Mouse (Mus musculus) olfactory bulb, adult 2 months (tissue): ENCODE data around the gene Erg. TPM values are rescaled to one million over a fixed set of nuclear protein-coding genes. Genes with fewer than 3 reads are reported as not detected.

ENCODE experiments used
- H3K27ac ChIP-seq: fragments of 200-500 bp; 2 replicates; pipeline ENCODE4 v1.5.1; 2012; ENCODE audit warnings: low read depth, low read length; ENCODE audit not compliant: insufficient read depth
- H3K4me1 ChIP-seq: fragments of 200-500 bp; 2 replicates; pipeline ENCODE4 v1.6.1; 2012; ENCODE audit warnings: low read length; ENCODE audit not compliant: control insufficient read depth, insufficient read depth
- H3K4me3 ChIP-seq: fragments of 200-500 bp; 2 replicates; pipeline ENCODE4 v1.5.1; 2012; ENCODE audit warnings: mild to moderate bottlenecking, low read depth, low read length, moderate library complexity; ENCODE audit not compliant: insufficient read depth
- CTCF ChIP-seq: fragments of 200-500 bp; IDR thresholded peaks from 2 replicates; pipeline ENCODE4 v1.5.1; 2012; ENCODE audit warnings: low read depth, mild to moderate bottlenecking, low read length, moderate library complexity; ENCODE audit not compliant: insufficient read depth
- POLR2A ChIP-seq: fragments of 200-500 bp; IDR thresholded peaks from 2 replicates; pipeline ENCODE4 v1.6.1; 2012; ENCODE audit warnings: mild to moderate bottlenecking, low read depth, low read length, moderate library complexity; ENCODE audit not compliant: insufficient read depth
- WGBS: fragments of 180-500 bp; shearing (Covaris S2); methylation state at CpG from one replicate; pipeline ENCODE4 v1.1.7; 2018; 5-methylcytosine and 5-hydroxymethylcytosine counted together
- polyA plus RNA-seq: library from polyadenylated mRNA; stranded (reverse); fragments of >200 nt; gene quantifications from 2 replicates; pipeline ENCODE4 v1.2.4, GENCODE M21; 2012; ENCODE audit warnings: low replicate concordance; ENCODE audit not compliant: missing spikeins, insufficient read depth, insufficient read length

Erg gene
- polyA plus RNA-seq, 1 experiment = not detected

DNA sequence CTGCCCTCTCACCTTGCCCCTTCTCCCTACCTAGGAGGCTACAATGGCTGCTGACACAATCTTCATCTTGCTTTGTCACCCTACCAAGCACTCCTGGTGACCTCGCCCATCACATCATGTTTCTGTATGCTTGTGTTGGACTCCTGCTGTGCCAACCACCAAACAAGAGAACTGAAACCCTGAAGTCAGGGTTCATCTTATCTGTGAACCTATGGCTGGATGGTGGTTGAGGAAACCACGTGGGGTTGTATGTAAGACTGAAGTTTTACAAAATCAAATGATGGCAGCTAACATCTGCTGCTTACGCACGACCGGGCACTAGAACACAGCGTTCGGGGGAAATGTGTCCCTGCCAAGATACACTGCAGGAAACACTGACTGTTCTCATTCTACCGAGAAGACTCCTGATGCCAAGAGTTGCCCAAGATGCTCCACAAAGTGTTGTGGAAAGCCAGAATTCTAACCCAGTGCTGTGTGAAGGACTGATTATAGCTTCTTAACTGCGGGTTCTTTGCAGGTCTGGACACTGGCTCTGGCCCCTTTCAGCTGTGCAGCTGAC, 201.7 kb downstream of the Erg start:
- H3K4me3 ChIP-seq = no peak overlapping the region
- TF ChIP-seq POLR2A = no peak
- TF ChIP-seq CTCF = no peak
- H3K27ac ChIP-seq = no peak overlapping the region
- H3K4me1 ChIP-seq = no peaks in the 10 kb centered on the region
- 78% methylated on average over 9 of the region's 9 CpGs for WGBS

DNA sequence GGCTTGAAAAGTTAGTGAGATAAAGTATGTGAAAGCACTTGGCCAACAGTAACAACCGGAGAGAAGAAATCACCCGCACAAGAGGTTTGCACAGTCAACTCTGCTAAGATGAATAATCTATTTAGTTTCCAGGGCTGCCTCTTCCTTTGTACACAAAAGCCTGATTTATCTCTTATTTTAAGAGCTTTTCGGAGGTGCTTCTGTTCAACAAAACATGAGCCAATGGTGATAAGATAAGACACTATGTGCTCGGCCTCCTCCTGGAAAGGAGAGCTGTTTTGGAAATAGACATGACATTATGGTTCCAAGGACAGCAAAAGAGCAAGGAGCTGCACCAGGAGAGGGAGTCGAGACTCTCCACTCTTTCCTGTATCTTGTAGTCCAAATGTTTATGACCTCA, 204.1 kb downstream of the Erg start:
- 73% methylated on average over 5 of the region's 5 CpGs for WGBS
- Histone ChIP-seq H3K4me3 (no peak overlapping the region), H3K27ac (no peak overlapping the region), H3K4me1 (no peaks in the 10 kb centered on the region)
- TF ChIP-seq CTCF (no peak), POLR2A (no peak)

GRCm38 (mm10) chr16:95376834-95377233, 209.6 kb downstream of the Erg start:
- H3K4me1 ChIP-seq = peaks cover 10% of the 10 kb centered on the region
- 97% methylated on average over 7 of the region's 7 CpGs for WGBS
- no peak overlapping the region for H3K4me3 ChIP-seq
- TF ChIP-seq CTCF = no peak
- TF ChIP-seq POLR2A = no peak
- no peak overlapping the region for H3K27ac ChIP-seq

- TF ChIP-seq CTCF = no peak
- TF ChIP-seq POLR2A = no peak
- Histone ChIP-seq H3K4me3 (no peak overlapping the region), H3K4me1 (peaks cover 10% of the 10 kb centered on the region), H3K27ac (no peak overlapping the region)
- WGBS = 73% methylated on average over 11 of the region's 11 CpGs
These were observed 210.0 kb downstream of the Erg start for GRCm38 (mm10) chr16:95376364-95376763.

GRCm38 (mm10) chr16:95374646-95375045, 211.7 kb downstream of the Erg start:
- TF ChIP-seq CTCF (no peak), POLR2A (no peak)
- Histone ChIP-seq H3K4me3 (no peak overlapping the region), H3K4me1 (peaks cover 10% of the 10 kb centered on the region), H3K27ac (no peak overlapping the region)
- WGBS = 95% methylated on average over 4 of the region's 4 CpGs

DNA sequence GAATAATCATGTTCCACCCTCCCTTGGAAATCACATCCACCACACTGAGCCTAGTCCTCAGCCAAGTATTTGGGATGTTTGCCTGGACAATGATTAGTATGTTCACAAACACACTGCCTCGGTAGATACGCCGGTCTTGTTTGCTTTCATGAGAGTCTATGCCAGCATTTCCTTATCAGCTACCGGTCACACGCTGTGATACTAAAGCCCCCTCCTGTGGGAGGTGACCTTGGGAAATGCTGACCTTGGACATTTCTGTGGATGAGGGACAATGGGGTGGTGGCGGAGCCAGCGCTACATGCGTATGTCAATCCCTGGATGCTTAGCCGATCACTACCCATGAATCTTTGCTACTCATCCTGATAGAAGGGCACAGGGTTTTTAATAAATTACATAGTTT, 213.4 kb downstream of the Erg start:
- TF ChIP-seq POLR2A (no peak), CTCF (no peak)
- WGBS = 94% methylated on average over 9 of the region's 9 CpGs
- no peak overlapping the region for H3K4me3 ChIP-seq
- peaks cover 10% of the 10 kb centered on the region for H3K4me1 ChIP-seq
- no peak overlapping the region for H3K27ac ChIP-seq

GRCm38 (mm10) chr16:95371713-95372112, 214.7 kb downstream of the Erg start:
- Histone ChIP-seq H3K4me1 (peaks cover 13% of the 10 kb centered on the region), H3K27ac (no peak overlapping the region), H3K4me3 (no peak overlapping the region)
- TF ChIP-seq POLR2A (no peak), CTCF (no peak)
- 77% methylated on average over 4 of the region's 4 CpGs for WGBS

DNA sequence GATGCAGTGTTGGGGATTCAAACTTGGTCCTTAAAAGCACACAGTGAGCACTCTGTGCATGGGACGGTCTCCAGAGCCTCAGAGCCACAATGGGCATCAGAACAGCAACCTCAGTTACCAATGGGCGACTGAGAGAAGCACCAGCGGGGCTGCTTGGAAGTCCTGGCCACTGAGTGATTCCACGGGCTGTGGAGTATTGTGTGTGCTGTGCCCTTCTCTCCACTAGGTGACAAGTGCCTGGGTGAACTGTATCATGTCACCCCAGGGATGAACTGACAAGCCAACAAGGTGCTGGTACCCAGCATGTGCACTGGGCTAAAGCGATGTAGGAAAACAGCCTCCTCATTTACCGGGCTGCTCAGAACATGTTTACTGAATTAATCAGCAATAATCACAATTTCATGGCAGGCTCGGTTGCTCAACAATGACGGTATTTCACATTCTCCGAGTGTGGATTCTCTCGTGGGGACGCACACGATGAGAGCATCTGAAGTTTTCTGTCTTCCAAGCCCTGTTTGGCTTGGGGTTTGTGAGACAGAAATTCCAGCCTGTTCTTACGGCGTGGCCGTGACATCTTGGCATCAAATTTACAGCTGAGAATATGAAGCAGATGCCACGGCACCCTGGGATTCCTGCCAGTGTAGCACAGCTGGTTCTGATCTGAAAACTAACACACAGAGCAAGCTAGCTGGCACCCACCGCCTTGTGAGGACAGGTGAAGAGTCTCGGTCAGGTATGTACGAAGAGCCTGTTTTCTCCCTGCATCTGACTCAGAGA, 219.2 kb downstream of the Erg start:
- H3K27ac ChIP-seq = no peak overlapping the region
- H3K4me1 ChIP-seq = peaks cover 9% of the 10 kb centered on the region; the same call in 1 of the 2 replicates
- H3K4me3 ChIP-seq = no peak overlapping the region
- TF ChIP-seq CTCF (no peak), POLR2A (no peak)
- 59% methylated on average over 19 of the region's 19 CpGs for WGBS

- Histone ChIP-seq H3K4me3 (no peak overlapping the region), H3K27ac (no peak overlapping the region), H3K4me1 (peaks cover 9% of the 10 kb centered on the region; the same call in 1 of the 2 replicates)
- TF ChIP-seq POLR2A (no peak), CTCF (no peak)
- WGBS = 92% methylated on average over 5 of the region's 5 CpGs
These were observed 221.2 kb downstream of the Erg start for GRCm38 (mm10) chr16:95365214-95365613.
